Mouse (Mus musculus) erythroblast, embryonic 14.5 days (primary cell): ENCODE measurements around the gene Csrnp3. TPM values are rescaled to one million over a fixed set of nuclear protein-coding genes. Genes with fewer than 3 reads are reported as not detected.

Experiments
- H3K27me3 ChIP-seq: 2 replicates; pipeline ENCODE4 v1.6.1; 2012; ENCODE audit warnings: inconsistent platforms; ENCODE audit not compliant: control insufficient read depth
- H3K36me3 ChIP-seq: 2 replicates; pipeline ENCODE4 v1.6.1; 2012; ENCODE audit warnings: mild to moderate bottlenecking, inconsistent platforms; ENCODE audit not compliant: control insufficient read depth
- H3K4me1 ChIP-seq: 2 replicates; pipeline ENCODE4 v1.6.1; 2012; ENCODE audit warnings: inconsistent platforms; ENCODE audit not compliant: control insufficient read depth
- H3K4me3 ChIP-seq: replicated peaks from 2 replicates; pipeline ENCODE3; 2012; ENCODE audit warnings: moderate library complexity, mild to moderate bottlenecking, inconsistent platforms
- H3K9me3 ChIP-seq: 2 replicates; pipeline ENCODE4 v1.6.1; 2012; ENCODE audit warnings: low read length, inconsistent platforms, mixed read lengths; ENCODE audit not compliant: control insufficient read depth
- GATA1 ChIP-seq: IDR thresholded peaks from 2 replicates; pipeline ENCODE4 v1.6.1; 2012; ENCODE audit warnings: low read length, inconsistent platforms, mixed read lengths
- TAL1 ChIP-seq: IDR thresholded peaks from 3 replicates; pipeline ENCODE4 v1.6.1; 2012; ENCODE audit warnings: low read length, inconsistent platforms, mixed read lengths
- polyA plus RNA-seq: library from polyadenylated mRNA; stranded (reverse); fragments of >175 nt; gene quantifications from 2 replicates; pipeline ENCODE4 v1.2.3, GENCODE M21; 2012

The Csrnp3 gene
- polyA plus RNA-seq, 1 experiment = not detected

GRCm38 (mm10) chr2:66023419-66023818 is 177.9 kb downstream of the Csrnp3 start:
- Histone ChIP-seq H3K36me3 (no peaks in the 10 kb centered on the region), H3K9me3 (peaks cover 9% of the 10 kb centered on the region), H3K27me3 (no peaks in the 10 kb centered on the region), H3K4me3 (no peak overlapping the region), H3K4me1 (no peaks in the 10 kb centered on the region)
- TF ChIP-seq GATA1 (no peak), TAL1 (no peak)

- Histone ChIP-seq H3K4me1 (no peaks in the 10 kb centered on the region), H3K27me3 (no peaks in the 10 kb centered on the region), H3K36me3 (no peaks in the 10 kb centered on the region), H3K4me3 (no peak overlapping the region), H3K9me3 (peaks cover 7% of the 10 kb centered on the region)
- TF ChIP-seq TAL1 = no peak
- no peak for TF ChIP-seq GATA1
These were observed 179.3 kb downstream of the Csrnp3 start for GRCm38 (mm10) chr2:66024837-66025236.

GRCm38 (mm10) chr2:66028812-66029211 is 183.2 kb downstream of the Csrnp3 start:
- no peaks in the 10 kb centered on the region for H3K27me3 ChIP-seq
- H3K9me3 ChIP-seq = no peaks in the 10 kb centered on the region
- no peaks in the 10 kb centered on the region for H3K36me3 ChIP-seq
- TF ChIP-seq TAL1 = no peak
- TF ChIP-seq GATA1 = no peak
- H3K4me1 ChIP-seq = no peaks in the 10 kb centered on the region
- H3K4me3 ChIP-seq = no peak overlapping the region

- Histone ChIP-seq H3K9me3 (no peaks in the 10 kb centered on the region), H3K27me3 (no peaks in the 10 kb centered on the region), H3K36me3 (no peaks in the 10 kb centered on the region), H3K4me3 (no peak overlapping the region), H3K4me1 (no peaks in the 10 kb centered on the region)
- TF ChIP-seq TAL1 (no peak), GATA1 (no peak)
These were observed 189.5 kb downstream of the Csrnp3 start for GRCm38 (mm10) chr2:66034907-66035679.

- Histone ChIP-seq H3K4me1 (no peaks in the 10 kb centered on the region), H3K4me3 (no peak overlapping the region)
- TF ChIP-seq GATA1 (no peak), TAL1 (no peak)
These were observed 195.0 kb downstream of the Csrnp3 start for GRCm38 (mm10) chr2:66040611-66041010.

GRCm38 (mm10) chr2:66041203-66041916 is 195.8 kb downstream of the Csrnp3 start:
- no peak overlapping the region for H3K4me3 ChIP-seq
- TF ChIP-seq GATA1 = no peak
- TF ChIP-seq TAL1 = no peak
- no peaks in the 10 kb centered on the region for H3K27me3 ChIP-seq
- no peaks in the 10 kb centered on the region for H3K36me3 ChIP-seq
- no peaks in the 10 kb centered on the region for H3K4me1 ChIP-seq
- peaks cover 18% of the 10 kb centered on the region for H3K9me3 ChIP-seq

More at GRCm38 (mm10) chr2:66040611-66041010, 195.0 kb downstream of the Csrnp3 start:
- Histone ChIP-seq H3K36me3 (no peaks in the 10 kb centered on the region), H3K9me3 (peaks cover 18% of the 10 kb centered on the region), H3K27me3 (no peaks in the 10 kb centered on the region)

GRCm38 (mm10) chr2:66041917-66042419 is 196.4 kb downstream of the Csrnp3 start:
- H3K4me1 ChIP-seq = no peaks in the 10 kb centered on the region
- H3K4me3 ChIP-seq = no peak overlapping the region
- no peak for TF ChIP-seq TAL1
- TF ChIP-seq GATA1 = no peak
- H3K36me3 ChIP-seq = no peaks in the 10 kb centered on the region
- no peaks in the 10 kb centered on the region for H3K27me3 ChIP-seq
- peaks cover 23% of the 10 kb centered on the region for H3K9me3 ChIP-seq

GRCm38 (mm10) chr2:66043441-66044404 is 198.2 kb downstream of the Csrnp3 start:
- Histone ChIP-seq H3K4me3 (no peak overlapping the region), H3K27me3 (no peaks in the 10 kb centered on the region; the same call in 1 of the 2 replicates), H3K9me3 (peaks cover 40% of the 10 kb centered on the region), H3K36me3 (no peaks in the 10 kb centered on the region), H3K4me1 (no peaks in the 10 kb centered on the region)
- TF ChIP-seq TAL1 (no peak), GATA1 (no peak)
